8 mouse cellular contexts compared by ENCODE assay signal in the genomic region with DNA sequence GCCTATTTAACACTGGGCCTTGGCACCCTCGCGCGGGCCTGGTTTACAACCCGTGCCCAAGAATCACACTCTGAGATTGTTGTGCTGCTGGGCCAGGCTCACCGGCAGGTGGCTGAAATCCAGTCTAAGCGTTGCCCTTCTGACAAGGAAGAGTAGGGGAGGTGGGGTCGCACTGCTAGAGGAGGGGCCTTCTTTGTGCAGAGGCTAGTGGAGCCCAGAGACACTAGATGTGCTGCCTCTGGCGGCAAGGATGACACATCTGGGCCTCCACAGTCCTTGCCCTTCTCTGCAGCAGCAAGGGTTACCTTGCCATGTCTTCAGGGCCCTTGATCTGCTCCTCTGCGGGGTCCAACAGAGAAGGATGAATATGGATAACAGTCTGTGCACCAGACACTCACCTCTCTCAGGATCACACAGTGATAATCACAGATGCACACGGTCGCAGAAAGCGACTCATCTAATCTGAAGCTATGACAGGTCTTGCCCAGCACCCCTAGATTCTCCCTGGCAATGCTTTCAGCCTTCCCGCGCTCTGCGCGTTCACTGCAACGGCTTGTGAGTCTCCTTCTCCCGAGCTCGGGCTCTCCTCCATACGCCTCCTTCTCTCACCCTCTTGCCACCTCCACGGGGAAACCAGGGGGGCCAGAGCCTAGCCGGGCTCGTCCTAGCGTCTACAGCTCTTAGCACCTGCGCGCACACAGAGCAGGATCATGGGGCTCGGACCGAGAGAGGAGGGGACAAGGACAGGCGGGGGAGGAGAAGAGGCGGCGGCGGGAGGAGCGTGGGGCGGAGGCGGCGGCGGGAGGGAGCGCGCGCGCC. TPM values are rescaled to one million over a fixed set of nuclear protein-coding genes. Genes with fewer than 3 reads are reported as not detected.
DNase-seq lines count a peak whose midpoint lies in the region; ATAC-seq and TF ChIP-seq lines count a peak whose summit lies in the region.

No protein-coding gene starts in this region.

- ATAC-seq in embryonic facial prominence, embryonic 12.5 days (ENCODE audit: insufficient number of reproducible peaks, insufficient read depth, low FRiP score, low TSS enrichment): peak; percentile 66
- peak; percentile 8; the same call in 1 of the 2 replicates for ATAC-seq in kidney, postnatal 0 days (replicated peaks; ENCODE audit: low FRiP score, low read depth)
- ATAC-seq in liver, embryonic 12.5 days: peak; percentile 45
- ATAC-seq in stomach, embryonic 16.5 days (ENCODE audit: insufficient read depth, low FRiP score): peak; percentile 71; the same call in 1 of the 2 replicates

- WGBS in embryonic facial prominence, embryonic 12.5 days: 1% methylated on average over 37 of the region's 41 CpGs
- 1% methylated on average over 41 of the region's 41 CpGs for WGBS in heart, embryonic 10.5 days
- 2% methylated on average over 36 of the region's 41 CpGs for WGBS in kidney, postnatal 0 days
- WGBS in liver, embryonic 12.5 days (ENCODE audit: insufficient replicate concordance): 3% methylated on average over 34 of the region's 41 CpGs
- 3% methylated on average over 38 of the region's 41 CpGs for WGBS in stomach, embryonic 16.5 days

- peak; percentile 43 for DNase-seq in 3T3-L1 (ENCODE audit: low read depth, low spot score)
- DNase-seq in adrenal gland, postnatal 10 days: peak; percentile 88
- peak; percentile 88 for DNase-seq in heart, embryonic 10.5 days (ENCODE audit: low spot score)
- peak; percentile 81 for DNase-seq in kidney, postnatal 0 days (ENCODE audit: low spot score)
- DNase-seq in naive thymus-derived CD4-positive, alpha-beta T cell, adult 2 months (ENCODE audit: low read depth): peak; percentile 77

- H3K4me1 ChIP-seq in embryonic facial prominence, embryonic 12.5 days: peaks cover 16% of the 10 kb centered on the region
- peaks cover 31% of the 10 kb centered on the region for H3K4me1 ChIP-seq in heart, embryonic 10.5 days
- H3K4me1 ChIP-seq in kidney, postnatal 0 days (replicated peaks; ENCODE audit: insufficient read depth, low read length): peaks cover 20% of the 10 kb centered on the region
- H3K4me1 ChIP-seq in liver, embryonic 12.5 days: peaks cover 49% of the 10 kb centered on the region
- peaks cover 13% of the 10 kb centered on the region for H3K4me1 ChIP-seq in stomach, embryonic 16.5 days (ENCODE audit: control insufficient read depth, insufficient read depth, low read length)

- peak overlapping the region; percentile 67 for H3K4me3 ChIP-seq in embryonic facial prominence, embryonic 12.5 days
- peak overlapping the region; percentile 80 for H3K4me3 ChIP-seq in heart, embryonic 10.5 days
- peak overlapping the region; percentile 56 for H3K4me3 ChIP-seq in kidney, postnatal 0 days (replicated peaks; ENCODE audit: low read depth, low read length)
- peak overlapping the region; percentile 79 for H3K4me3 ChIP-seq in liver, embryonic 12.5 days
- H3K4me3 ChIP-seq in stomach, embryonic 16.5 days (replicated peaks; ENCODE audit: low read length): peak overlapping the region; percentile 75

- H3K9me3 ChIP-seq in embryonic facial prominence, embryonic 12.5 days: no peaks in the 10 kb centered on the region
- no peaks in the 10 kb centered on the region for H3K9me3 ChIP-seq in heart, embryonic 10.5 days
- H3K9me3 ChIP-seq in kidney, postnatal 0 days (replicated peaks; ENCODE audit: low read length): no peaks in the 10 kb centered on the region
- H3K9me3 ChIP-seq in liver, embryonic 12.5 days (replicated peaks): no peaks in the 10 kb centered on the region
- H3K9me3 ChIP-seq in stomach, embryonic 16.5 days (replicated peaks; ENCODE audit: control insufficient read depth, low read length): no peaks in the 10 kb centered on the region

- TF ChIP-seq CTCF in kidney, postnatal 0 days (IDR thresholded peaks at IDR 0.05; ENCODE audit: low read depth): peak; percentile 57

- H3K4me2 ChIP-seq in embryonic facial prominence, embryonic 12.5 days (replicated peaks): peak overlapping the region; percentile 100
- peak overlapping the region; percentile 99 for H3K4me2 ChIP-seq in kidney, postnatal 0 days (ENCODE audit: low read length)
- H3K4me2 ChIP-seq in liver, embryonic 12.5 days: peak overlapping the region; percentile 100
- peak overlapping the region; percentile 100 for H3K4me2 ChIP-seq in stomach, embryonic 16.5 days (ENCODE audit: low read depth, low read length)

- peak overlapping the region; percentile 72 for H3K27ac ChIP-seq in embryonic facial prominence, embryonic 12.5 days
- peak overlapping the region; percentile 86 for H3K27ac ChIP-seq in heart, embryonic 10.5 days
- H3K27ac ChIP-seq in kidney, postnatal 0 days: no peak overlapping the region
- H3K27ac ChIP-seq in liver, embryonic 12.5 days: peak overlapping the region; percentile 95
- H3K27ac ChIP-seq in stomach, embryonic 16.5 days (ENCODE audit: low read length): no peak overlapping the region

- peak overlapping the region; percentile 72 for H3K9ac ChIP-seq in embryonic facial prominence, embryonic 12.5 days
- H3K9ac ChIP-seq in kidney, postnatal 0 days (ENCODE audit: low read depth, low read length): peak overlapping the region; percentile 58
- peak overlapping the region; percentile 85 for H3K9ac ChIP-seq in liver, embryonic 12.5 days
- peak overlapping the region; percentile 77 for H3K9ac ChIP-seq in stomach, embryonic 16.5 days (ENCODE audit: low read length)

- no peaks in the 10 kb centered on the region for H3K36me3 ChIP-seq in embryonic facial prominence, embryonic 12.5 days
- no peaks in the 10 kb centered on the region for H3K36me3 ChIP-seq in heart, embryonic 10.5 days
- no peaks in the 10 kb centered on the region for H3K36me3 ChIP-seq in kidney, postnatal 0 days (ENCODE audit: insufficient read depth, low read length)
- H3K36me3 ChIP-seq in liver, embryonic 12.5 days: peaks cover 10% of the 10 kb centered on the region
- H3K36me3 ChIP-seq in stomach, embryonic 16.5 days (ENCODE audit: control insufficient read depth, insufficient read depth, low read length): no peaks in the 10 kb centered on the region

- peaks cover 15% of the 10 kb centered on the region; the same call in 1 of the 2 replicates for H3K27me3 ChIP-seq in embryonic facial prominence, embryonic 12.5 days
- peaks cover 59% of the 10 kb centered on the region for H3K27me3 ChIP-seq in heart, embryonic 10.5 days (ENCODE audit: insufficient read depth, poor library complexity, severe bottlenecking)
- no peaks in the 10 kb centered on the region for H3K27me3 ChIP-seq in kidney, postnatal 0 days (ENCODE audit: insufficient read depth, low read length)
- peaks cover 15% of the 10 kb centered on the region for H3K27me3 ChIP-seq in liver, embryonic 12.5 days (replicated peaks)
- H3K27me3 ChIP-seq in stomach, embryonic 16.5 days (ENCODE audit: control insufficient read depth, insufficient read depth, low read length): peaks cover 23% of the 10 kb centered on the region

RNA-seq across cellular contexts. Expression of a gene that starts 0.5 kb away (rescaled TPM):
- total RNA-seq in adrenal gland, postnatal 10 days (2021): 1 to 10 TPM; 3.8 to 4.9 TPM
- 6.2 and 7.2 TPM in 2 replicates for polyA plus RNA-seq in embryonic facial prominence, embryonic 12.5 days (2016; fragmentation: Nextera tagmentation; extraction: Ambion mirVana)
- 1.8 and 2.6 TPM in 2 replicates for polyA plus RNA-seq in heart, embryonic 10.5 days (2016; fragmentation: Nextera tagmentation; extraction: Ambion mirVana)
- polyA plus RNA-seq in kidney, postnatal 0 days (2015; fragmentation: Nextera tagmentation; extraction: Ambion mirVana): 0.41 and 0.82 TPM in 2 replicates
- 7.6 and 8.5 TPM in 2 replicates for polyA plus RNA-seq in liver, embryonic 12.5 days (2016; fragmentation: Nextera tagmentation; extraction: Ambion mirVana)
- polyA plus RNA-seq in stomach, embryonic 16.5 days (2015; fragmentation: Nextera tagmentation; extraction: Ambion mirVana): 0.72 and 0.96 TPM in 2 replicates

Comparison
In these comparisons a context has a peak if more than half of its experiments do, and no peak if none do; other contexts are left out.
1. ATAC-seq: peak in every context shown above with its lines; median percentile 71 in stomach, embryonic 16.5 days; 66 in embryonic facial prominence, embryonic 12.5 days; 45 in liver, embryonic 12.5 days; 8 in kidney, postnatal 0 days.
2. H3K27ac ChIP-seq: peak in embryonic facial prominence, embryonic 12.5 days (single experiment), heart, embryonic 10.5 days (single experiment) and liver, embryonic 12.5 days (single experiment); none in kidney, postnatal 0 days (single experiment) and stomach, embryonic 16.5 days (single experiment).
3. Peak in every context shown above with its lines, with median percentiles within 50 percentile points of each other: DNase-seq, H3K4me2 ChIP-seq, H3K4me3 ChIP-seq and H3K9ac ChIP-seq.